Mouse (Mus musculus) spleen, adult 2 months (tissue): ENCODE results near the gene Elmo3.

ENCODE experiments used
- CTCF ChIP-seq: fragments of 200-500 bp; IDR thresholded peaks from 2 replicates; pipeline ENCODE4 v1.5.1; 2011; ENCODE audit warnings: mild to moderate bottlenecking, inconsistent platforms; ENCODE audit not compliant: insufficient read depth, insufficient read length, insufficient replicate concordance; ENCODE audit errors: extremely low read depth
- POLR2A ChIP-seq: fragments of 200-500 bp; IDR thresholded peaks from 2 replicates; pipeline ENCODE4 v1.6.1; 2011; ENCODE audit warnings: low read depth, low read length, inconsistent platforms

DNA sequence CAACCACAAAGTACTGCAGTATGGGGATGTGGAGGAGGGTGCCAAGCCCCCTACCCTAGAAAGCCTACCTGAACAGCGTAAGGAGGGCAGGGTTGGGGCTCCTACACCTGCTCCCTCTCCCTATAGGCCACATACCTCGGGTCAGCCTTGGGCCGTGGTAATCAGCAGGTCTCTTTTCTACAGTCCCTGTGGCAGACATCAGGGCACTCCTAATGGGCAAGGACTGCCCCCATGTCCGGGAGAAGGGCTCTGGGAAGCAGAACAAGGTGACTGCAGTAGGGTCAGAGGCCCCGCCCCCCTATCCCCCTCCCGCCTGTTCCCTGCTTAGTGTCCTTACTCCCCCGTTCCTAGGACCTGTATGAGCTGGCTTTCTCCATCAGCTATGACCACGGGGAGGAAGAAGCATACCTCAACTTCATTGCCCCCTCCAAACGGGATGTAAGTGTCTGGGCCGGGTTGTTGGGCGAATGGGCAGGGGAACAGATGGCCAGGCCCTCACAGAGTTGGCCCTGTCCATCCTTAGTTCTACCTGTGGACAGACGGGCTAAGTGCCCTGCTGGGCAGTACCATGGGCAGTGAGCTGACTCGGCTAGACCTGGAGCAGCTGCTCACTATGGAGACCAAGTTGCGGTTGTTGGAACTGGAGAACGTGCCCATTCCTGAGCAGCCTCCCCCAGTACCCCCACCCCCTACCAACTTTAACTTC is 3.9 kb downstream of the Elmo3 start:
- no peak for TF ChIP-seq POLR2A
- no peak for TF ChIP-seq CTCF
